Mouse (Mus musculus): ENCODE measurements at regions not wholly inside any gene's neighbourhood (a gene's known extent, or its start where the extent isn't known, plus 50 kb on each side); places are given as distances from the start of the nearest gene placed in this dataset.

- no peak for DNase-seq (ENCODE audit: low spot score in 2 of 2)
Measured at GRCm38 (mm10) chr2:55817273-55817672, 381.5 kb downstream of the Kcnj3 start.

DNA sequence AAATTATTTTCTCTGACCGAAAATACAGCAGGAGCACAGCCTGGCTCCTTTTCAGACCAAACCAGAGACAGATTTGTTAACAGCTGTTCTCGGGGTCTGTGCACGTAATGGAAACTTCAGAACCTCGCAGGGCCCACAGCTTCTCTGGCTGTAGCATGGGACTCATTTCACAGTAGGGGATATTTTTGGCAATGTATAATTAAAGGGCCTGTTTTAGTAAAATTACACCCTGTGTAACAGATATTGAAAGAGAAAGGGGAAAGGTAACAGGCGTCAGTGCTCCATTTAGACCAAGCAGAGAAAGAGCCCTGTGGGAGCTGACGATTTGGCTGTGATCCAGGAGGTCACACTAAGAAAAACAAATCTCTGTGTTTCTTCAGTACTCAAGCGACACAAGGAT is 382.4 kb downstream of the Kcnj3 start:
- DNase-seq (ENCODE audit: low spot score in 2 of 2): peak; percentile 69 to 81

DNA sequence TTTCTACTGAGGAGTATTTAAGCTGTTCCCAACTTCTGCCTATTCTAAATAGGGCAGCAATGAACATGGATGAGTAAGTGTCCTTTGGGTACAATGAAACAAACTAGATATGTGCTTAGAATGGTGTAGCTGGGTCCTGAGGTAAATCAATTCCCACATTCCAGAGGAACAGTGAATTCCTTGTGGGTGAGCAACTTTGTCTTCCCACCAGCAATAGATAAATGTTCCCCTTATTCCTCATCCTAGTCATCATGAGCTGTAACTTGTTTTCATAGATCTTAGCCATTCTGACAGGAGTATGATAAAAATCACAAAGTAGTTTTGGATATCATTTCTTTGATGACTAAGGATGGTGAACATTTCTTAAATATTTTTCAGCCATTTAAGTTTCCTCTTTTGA is 387.0 kb downstream of the Kcnj3 start:
- no peak for DNase-seq (ENCODE audit: low spot score in 2 of 2)

DNA sequence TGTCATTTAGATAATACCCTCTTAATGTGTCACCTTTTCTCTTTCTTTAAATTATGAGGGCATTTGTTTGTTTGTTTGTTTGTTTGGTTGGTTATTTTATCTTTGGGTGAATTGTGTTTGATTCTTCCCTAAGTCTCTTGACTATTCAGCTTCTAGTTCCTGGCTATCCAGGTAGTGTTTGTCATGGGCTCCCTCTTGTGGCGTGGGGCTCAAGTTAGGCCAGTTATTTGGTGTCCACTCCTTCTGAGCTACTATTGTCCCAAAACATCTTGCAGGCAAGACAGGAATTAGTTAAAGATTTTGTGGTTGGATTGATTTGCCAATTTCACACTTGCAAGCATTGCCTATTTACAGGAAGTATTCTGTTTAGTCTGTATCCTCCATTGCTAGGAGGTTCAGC is 405.8 kb downstream of the Kcnj3 start:
- peak; percentile 21 to 33 for DNase-seq (ENCODE audit: low spot score in 2 of 2)

DNA sequence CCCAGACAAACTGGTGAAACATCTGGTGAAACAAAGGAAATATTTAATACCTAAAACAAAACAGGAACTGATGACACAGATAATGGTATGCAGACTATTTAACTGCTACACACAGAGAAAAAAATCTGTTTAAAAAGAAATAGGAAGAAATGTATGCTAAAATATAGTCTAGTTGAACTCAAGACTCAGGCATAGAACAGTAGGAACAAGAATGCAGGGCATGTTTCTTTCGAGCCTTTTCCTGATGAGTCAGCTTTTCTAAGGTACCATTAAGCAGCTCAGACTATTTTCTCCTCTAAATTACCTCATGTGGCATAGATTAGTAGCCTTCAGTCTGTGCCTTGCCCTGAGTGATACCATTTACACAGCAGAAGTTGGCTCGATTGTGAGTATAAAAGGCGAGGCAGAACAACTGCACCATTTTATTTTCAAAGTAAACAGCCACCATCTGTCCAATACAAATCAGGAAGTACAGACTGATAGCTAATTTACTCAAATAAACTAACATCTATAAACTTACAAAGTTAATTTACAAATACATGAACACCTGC is 411.1 kb downstream of the Kcnj3 start:
- no peak for DNase-seq (ENCODE audit: low spot score in 2 of 2)

DNA sequence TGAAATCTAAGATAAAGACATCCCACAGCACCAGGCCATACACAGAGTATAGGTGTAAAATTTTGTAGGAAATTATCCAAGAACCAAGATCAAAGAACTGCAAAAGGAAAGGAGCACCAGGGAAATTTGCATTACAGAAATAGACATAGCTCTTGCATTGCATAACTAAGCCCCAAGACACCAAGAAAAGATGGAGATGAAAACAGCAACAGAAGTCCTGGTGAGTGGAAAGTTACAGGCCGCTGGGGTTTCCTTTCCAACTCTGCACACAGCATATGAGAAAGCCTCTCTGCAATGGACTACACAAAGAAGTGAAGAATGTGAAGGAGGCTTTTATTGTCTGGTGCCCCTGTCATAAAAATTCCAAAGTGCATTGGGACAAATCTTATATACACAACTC is 426.7 kb downstream of the Kcnj3 start:
- no peak for DNase-seq (ENCODE audit: low spot score in 2 of 2)

DNA sequence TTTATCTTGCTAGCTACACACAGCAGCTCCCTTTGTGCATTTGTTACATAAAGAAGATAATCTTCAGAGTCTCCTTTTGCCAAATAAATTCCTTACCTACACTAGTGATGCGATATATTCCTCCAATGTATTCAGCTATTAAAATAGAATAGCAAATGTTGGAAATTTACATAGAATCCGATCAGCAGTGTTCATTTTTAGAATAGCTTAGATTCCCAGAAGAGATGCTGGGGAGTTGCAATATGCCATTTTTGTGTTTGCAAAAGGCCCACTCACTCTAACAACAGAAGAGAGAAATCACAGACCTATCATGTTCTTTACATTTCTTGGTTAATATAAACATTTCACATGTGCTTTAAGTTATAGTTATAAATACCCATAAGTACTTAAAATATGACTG is 454.2 kb downstream of the Kcnj3 start:
- peak in 1 of 2 experiments; percentile 24 for DNase-seq (ENCODE audit: low spot score in 2 of 2)

DNA sequence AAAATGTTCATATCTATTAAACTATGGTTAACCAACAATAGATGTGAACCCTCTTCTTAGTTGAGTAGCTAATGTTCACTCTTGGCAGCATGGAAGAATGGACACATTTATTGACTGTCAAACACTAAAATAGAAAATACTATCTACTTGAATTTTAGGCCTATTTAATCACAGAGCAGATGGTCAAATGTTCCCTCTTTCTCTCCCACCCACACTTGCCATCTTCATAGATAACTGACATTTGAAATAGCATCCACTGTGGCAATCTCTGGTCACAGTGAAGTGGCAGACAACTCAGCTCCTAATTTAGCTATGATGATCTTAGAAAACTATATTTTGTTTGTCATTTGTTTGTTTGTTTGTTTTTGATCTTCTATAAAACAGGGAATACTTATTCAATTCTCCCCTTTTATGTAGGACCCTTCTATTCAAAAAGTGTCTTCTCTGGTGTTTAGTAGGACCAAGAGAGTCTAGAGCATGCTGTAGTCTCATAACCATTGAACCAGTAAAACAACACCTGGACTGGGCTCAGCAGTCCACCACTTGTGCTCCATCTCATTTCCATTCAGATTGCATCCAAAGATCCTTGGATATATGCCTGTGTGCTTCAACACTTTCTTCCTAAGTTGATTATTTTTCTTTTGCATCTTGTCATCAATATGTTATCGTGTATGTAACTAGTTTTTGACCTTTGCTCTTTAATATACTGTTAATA is 457.2 kb downstream of the Kcnj3 start:
- DNase-seq (ENCODE audit: low spot score in 2 of 2): no peak

DNA sequence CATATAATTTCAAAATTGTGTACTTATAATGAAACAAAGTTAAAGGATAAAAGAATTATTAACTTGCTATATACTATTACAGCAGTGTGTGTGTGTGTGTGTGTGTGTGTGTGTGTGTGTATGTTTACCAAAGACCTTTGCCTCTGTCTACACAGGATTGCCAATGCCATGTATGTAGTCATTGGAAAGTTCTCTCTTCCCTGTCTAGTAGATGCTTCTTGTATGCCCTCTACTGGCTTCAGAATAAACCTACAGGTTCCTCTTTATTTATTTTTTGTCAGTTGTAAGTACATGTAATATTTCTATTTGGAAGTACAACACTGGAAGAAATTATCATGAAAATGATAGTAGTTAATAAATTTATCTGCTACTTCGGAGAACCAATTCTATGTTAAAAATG is 484.5 kb downstream of the Kcnj3 start:
- no peak for DNase-seq (ENCODE audit: low spot score in 2 of 2)
